Comparison of ENCODE assay signal across 10 mouse cellular contexts in genomic region chr3:36942108-36942507, GRCm38 (mm10).
DNase-seq lines count a peak whose midpoint lies in the region; ATAC-seq and TF ChIP-seq lines count a peak whose summit lies in the region.
"Had no signal": no experiment of that assay in that cellular context is flagged by ENCODE, and none has a peak within 500 bp of the region (broad histone marks: within the 10 kb centered on the region; RNA-seq: fewer than 3 reads in every experiment).

No protein-coding gene starts in this region.

- no peak overlapping the region for H3K9ac ChIP-seq in kidney, postnatal 0 days (ENCODE audit: low read depth, low read length)
- H3K9ac ChIP-seq: liver, embryonic 13.5 days had no signal

- no peak for TF ChIP-seq CTCF in kidney, postnatal 0 days (IDR thresholded peaks at IDR 0.05; ENCODE audit: low read depth)

- no peak for ATAC-seq in kidney, postnatal 0 days (replicated peaks; ENCODE audit: low FRiP score, low read depth)

- H3K27ac ChIP-seq in kidney, postnatal 0 days, result no peak overlapping the region
- H3K27ac ChIP-seq: liver, embryonic 13.5 days had no signal

- no peak overlapping the region for H3K4me2 ChIP-seq in kidney, postnatal 0 days (ENCODE audit: low read length)
- H3K4me2 ChIP-seq: liver, embryonic 13.5 days had no signal

- H3K36me3 ChIP-seq in kidney, postnatal 0 days (ENCODE audit: insufficient read depth, low read length), result peaks cover 9% of the 10 kb centered on the region; the same call in 1 of the 2 replicates

- no peaks in the 10 kb centered on the region for H3K9me3 ChIP-seq in kidney, postnatal 0 days (replicated peaks; ENCODE audit: low read length)
- H3K9me3 ChIP-seq: liver, embryonic 13.5 days had no signal

- H3K4me1 ChIP-seq in kidney, postnatal 0 days (replicated peaks; ENCODE audit: insufficient read depth, low read length), result no peaks in the 10 kb centered on the region
- H3K4me1 ChIP-seq: liver, embryonic 13.5 days had no signal

- H3K4me3 ChIP-seq in kidney, postnatal 0 days (replicated peaks; ENCODE audit: low read depth, low read length), result no peak overlapping the region
- H3K4me3 ChIP-seq: erythroblast, embryonic 14.5 days; liver, embryonic 13.5 days had no signal

- 59% methylated on average over 6 of the region's 6 CpGs for WGBS in kidney, postnatal 0 days
- WGBS in large intestine, adult 2 months, result 32% methylated on average over 6 of the region's 6 CpGs

- peak; percentile 5 for DNase-seq in kidney, postnatal 0 days (ENCODE audit: low spot score)
- DNase-seq in kidney, adult 8-10 months, result no peak
- DNase-seq in Muller cell, postnatal 12 days (ENCODE audit: inconsistent ontology term), result peak; percentile 2
- peak; percentile 65 for DNase-seq in adrenal gland, postnatal 10 days
- peak; percentile 1 for DNase-seq in large intestine, adult 2 months (ENCODE audit: low read depth, low spot score)
- no peak for DNase-seq in thymus, postnatal 25 days
- no peak for DNase-seq in layer of hippocampus, postnatal 14 days (ENCODE audit: low spot score in 2 of 2)
- DNase-seq: heart, postnatal 36 days; liver, embryonic 13.5 days had no signal

- no peaks in the 10 kb centered on the region for H3K27me3 ChIP-seq in kidney, postnatal 0 days (ENCODE audit: insufficient read depth, low read length)
- H3K27me3 ChIP-seq: liver, embryonic 13.5 days had no signal

Comparison
In these comparisons a context has a peak if more than half of its experiments do, and no peak if none do; other contexts are left out.
1. DNase-seq: peak in kidney, postnatal 0 days (single experiment), Muller cell, postnatal 12 days (single experiment), adrenal gland, postnatal 10 days (single experiment) and large intestine, adult 2 months (single experiment); none in kidney, adult 8-10 months (0 of 2), thymus, postnatal 25 days (single experiment) and layer of hippocampus, postnatal 14 days (0 of 2).